Mouse (Mus musculus) kidney, adult 18-20 months (tissue): ENCODE measurements around the gene Cacna1b.

Source experiments
- DNase-seq: peaks from one replicate; pipeline ENCODE4 v3.0.0; 2021

Gene Cacna1b

DNA sequence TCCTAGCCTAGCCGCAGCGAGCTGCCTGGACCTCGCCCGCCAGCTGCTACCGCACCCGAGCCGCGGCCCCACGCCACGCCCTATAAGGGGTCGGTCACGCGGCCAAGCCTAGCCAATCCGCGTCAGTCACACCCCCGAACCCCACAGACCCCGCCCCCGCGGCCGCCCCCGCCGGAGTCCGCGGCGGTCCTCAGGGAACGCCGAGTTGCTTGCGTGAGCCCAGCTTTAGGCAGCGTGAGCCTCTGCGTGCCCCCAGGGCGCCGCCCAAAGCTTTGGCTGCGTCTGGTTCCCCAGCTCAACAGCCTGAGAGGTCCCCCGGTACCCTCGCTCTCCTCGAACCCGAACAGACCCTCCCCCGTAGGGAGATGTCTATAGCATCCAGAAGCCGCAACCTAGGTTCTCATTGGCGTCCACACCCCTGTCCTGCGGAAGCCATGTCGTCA, at the start of gene Cacna1b:
Cacna1b (minus strand) TSS at position 38 of the 443 bp plus-strand sequence.
- DNase-seq: no peak

DNA sequence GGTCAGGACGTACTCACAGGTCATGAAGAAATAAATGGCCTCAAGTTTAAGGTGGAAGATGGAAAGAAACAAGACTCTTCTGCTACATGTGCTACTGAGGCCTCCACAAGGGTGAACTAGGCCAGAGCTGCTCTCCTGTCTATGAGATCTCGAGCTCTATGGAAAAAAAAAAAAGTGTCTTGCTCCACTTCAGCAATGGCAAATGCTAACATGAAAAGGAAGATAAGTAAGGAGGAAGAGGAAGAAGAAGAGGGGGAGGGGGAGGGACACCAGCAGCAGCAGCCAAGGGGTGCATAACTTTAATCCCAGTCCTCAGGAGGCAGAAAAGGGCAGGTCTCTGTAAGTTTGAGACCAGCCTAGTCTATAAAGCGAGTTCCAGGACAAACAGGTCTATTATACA, 46.8 kb upstream of the Cacna1b start:
- DNase-seq: no peak

DNA sequence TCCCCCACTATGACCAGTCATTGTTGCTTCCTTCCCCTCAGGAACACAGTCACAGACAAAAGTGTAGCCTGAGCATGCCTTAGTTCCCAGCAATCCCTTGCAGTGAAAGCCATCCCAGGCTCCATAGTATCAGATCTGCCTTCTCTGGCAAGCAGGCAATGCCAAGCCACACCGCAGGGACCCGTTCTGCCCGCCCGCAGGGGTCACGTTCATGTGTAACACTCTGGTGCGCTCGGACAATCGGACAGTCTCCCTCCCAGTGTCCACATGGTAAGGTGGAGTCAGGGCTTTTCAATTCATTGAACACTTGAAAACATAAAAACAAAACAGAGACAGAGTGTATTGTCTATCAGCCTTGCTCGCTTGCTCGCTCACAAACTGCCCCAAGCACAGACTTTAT, 44.7 kb upstream of the Cacna1b start:
- DNase-seq: no peak

DNA sequence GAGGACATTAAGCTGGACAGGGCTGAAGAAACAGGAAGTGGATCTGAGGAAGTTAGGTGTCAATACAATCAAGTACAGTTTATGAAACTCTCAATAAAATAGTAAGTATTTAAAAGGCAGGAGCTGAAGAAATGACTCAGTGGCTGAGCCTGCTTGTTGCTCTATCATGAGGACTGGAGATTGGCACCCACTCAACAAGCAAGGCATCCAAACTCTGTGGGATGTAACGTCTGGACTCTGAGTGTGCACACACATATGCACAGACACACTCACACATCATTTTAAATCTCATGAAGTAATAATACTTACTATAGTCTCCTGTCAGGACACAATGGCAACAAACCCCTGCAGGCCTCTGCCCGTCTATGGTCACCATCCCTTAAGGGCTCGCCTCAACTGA, 44.1 kb upstream of the Cacna1b start:
- DNase-seq: no peak

DNA sequence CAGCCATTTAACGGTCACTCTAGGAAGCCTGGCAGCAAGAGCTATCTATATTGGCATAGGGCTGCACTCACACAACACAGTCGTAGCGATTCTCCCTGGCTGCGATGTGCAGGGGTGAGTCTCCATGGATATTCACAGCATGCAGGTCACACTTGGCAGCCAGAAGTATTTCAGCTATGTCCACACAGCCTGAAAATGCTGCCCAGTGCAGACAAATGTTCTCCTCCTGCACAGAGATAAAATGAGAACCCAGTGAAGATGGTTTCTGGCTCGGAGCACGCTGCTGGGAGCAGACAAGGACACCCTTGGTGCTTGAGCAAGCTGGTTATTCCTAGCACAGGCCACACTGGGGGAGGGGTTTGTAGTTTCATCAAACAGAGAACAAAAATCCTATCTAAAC, 43.2 kb upstream of the Cacna1b start:
- DNase-seq: no peak

DNA sequence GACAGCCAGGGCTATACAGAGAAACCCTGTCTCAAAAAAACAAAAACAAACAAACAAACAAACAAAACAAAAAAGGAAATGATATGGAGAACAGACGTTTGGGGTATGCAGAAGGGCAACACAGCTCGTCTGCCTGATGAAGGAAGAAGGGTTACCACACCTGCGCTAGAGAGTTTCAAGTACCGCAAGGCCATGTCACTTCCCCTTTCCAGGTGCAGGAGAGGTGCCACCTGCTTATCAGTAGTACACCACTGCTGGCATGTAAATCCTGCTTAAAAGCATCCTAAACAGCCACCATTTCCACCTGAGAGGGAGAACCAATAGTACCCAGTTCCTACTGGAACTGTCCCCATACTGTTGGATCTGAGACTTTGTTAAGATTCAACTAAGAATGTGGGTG, 42.7 kb upstream of the Cacna1b start:
- DNase-seq: no peak

DNA sequence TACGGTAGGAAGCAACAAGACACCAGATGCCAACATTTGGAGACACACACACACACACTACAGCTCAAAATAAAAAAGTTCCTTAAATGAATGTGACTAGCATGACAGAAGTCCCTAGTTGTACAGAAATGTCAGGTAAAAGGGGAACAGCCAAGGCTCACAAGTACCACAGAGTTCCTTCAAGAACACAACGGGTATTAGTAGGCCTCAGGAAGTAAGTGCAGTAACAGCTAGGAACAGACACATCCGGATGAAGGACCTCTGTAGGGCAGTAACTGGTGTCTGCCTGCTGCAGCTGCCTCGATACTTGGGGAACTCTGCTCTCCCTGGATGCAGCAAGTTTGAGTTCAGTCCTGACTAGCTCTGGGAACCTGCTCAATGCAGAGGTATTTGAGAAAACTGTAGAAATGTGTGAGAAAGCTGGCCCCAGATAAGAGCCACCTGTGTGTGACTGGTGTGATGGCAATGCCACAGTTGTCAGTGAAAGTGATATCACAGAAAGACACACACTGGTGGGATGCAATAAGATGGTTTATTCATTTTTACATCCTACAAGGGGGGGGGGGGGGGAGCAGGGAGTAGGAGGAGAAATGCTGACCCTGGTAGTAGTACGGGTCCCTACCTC, 34.0 kb upstream of the Cacna1b start:
- DNase-seq: no peak

DNA sequence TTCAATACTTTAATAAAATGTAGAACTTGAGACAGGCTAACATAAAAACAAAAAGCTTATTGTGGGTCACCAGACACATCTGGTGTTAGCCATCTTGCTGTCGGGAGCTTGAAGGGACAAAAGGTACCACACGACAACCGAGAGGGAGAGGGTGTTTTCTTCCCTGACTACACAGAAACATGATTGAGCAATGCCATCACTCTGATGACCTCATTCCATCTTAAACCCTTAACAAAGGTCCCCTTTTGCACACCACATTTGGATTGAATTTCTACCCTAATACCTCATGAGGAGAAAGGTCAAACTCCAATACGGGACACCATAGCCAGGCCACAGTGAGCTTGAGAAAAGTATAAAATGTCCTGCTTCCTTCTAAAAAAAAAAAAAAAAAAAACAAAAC, 24.3 kb upstream of the Cacna1b start:
- no peak for DNase-seq

DNA sequence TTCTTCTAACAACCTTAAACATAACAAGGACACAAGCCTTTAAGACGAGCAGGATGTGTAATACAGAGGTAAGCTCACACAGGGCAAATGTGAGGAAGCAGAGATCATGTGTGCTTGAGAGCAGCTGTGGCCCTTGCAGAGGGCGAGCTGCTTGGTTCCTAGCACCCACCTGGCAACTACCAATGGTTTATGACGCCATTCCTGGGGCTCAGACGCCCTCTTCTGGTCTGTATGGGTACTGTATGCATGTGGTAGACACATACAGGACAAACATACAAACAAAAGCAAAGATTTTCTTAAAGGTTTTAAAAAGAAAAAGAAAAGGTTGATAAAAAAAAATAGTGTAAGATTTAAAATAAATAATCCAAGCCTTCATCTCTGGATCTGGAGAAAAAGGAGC, 18.3 kb upstream of the Cacna1b start:
- no peak for DNase-seq

DNA sequence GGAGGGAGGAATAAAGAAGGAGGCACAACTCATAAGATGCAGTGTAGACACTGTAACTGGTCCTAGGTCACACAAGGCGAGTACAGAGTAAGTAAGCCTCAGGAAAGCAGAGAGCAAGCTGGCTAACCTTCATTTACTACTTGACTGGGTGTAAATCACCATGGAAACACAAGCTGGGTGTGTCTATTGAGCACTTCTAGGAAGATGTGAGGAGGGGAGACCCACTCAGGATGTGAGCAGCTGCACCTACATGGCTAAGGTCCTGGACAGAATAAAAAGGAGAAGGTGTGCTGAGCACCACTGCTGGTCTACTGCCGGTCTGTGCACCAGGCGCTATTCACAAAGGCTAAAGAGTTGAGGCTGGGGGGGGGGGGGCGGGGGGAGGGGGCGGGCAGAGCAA, 13.9 kb upstream of the Cacna1b start:
- no peak for DNase-seq

DNA sequence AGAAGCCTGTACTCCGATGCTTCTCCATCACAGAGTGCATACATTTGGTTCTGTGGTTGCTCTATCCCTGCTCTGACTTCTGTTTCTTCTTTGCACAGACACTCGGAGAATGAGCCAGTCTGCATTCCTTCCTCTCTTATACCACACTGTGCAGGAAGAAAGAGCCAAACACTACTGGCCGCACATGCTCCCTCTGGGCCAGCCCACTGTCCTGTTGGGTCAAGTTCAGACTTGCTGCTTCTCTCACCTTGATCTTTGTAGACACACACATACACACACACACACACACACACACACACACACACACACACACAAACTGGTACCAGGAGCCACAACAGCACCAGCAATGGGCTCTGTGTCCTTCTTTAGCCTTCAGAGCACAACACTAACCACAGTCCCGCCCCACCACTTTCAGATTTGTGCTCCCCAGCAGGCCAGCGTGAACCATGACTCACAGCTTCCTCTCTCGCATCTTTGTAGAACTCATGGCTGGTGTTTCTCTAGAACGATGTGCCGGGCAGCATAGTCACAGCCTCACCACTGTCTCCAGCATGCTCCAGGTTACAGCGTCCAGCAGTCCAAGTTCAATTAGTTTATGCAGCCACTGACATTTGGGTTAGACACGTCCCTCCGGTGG, 13.1 kb upstream of the Cacna1b start:
- no peak for DNase-seq

DNA sequence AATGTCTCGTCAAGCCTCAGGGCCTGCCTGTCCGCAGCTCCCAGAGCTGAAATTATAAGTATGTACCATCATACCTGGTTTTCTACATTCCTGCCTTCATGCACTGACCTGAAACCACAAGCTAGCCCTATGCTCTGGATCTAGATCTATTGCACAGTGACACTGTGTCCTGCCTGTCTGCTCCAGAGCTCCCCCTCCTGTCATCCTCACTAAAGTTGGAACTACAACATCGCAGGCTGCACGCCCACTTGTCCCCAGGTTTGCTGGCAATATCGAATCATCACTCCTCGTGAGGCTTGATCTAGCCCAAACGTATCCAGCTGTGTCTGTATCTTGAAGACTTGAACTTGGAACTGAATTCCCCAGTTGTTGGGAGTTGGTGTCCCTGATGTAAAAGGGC, 11.9 kb upstream of the Cacna1b start:
- no peak for DNase-seq

DNA sequence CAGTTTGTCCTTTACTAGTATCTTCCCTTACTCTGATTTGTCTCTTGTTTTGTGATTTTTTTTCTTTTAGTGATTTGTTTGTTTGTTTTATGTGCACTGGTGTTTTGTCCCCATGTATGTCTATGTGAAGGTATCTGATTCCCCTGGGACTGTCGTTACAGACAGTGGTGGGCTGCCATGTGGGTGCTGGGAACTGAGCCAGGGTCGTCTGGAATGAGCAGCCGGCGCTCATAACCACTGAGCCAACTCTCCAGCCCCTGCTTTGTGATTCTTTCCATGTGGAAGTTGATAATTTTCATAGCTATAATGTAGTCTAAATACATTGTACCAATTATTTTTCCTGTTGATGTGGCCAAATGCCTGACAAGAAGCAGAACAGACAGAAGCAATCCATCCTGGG, 7.9 kb upstream of the Cacna1b start:
- DNase-seq: no peak

DNA sequence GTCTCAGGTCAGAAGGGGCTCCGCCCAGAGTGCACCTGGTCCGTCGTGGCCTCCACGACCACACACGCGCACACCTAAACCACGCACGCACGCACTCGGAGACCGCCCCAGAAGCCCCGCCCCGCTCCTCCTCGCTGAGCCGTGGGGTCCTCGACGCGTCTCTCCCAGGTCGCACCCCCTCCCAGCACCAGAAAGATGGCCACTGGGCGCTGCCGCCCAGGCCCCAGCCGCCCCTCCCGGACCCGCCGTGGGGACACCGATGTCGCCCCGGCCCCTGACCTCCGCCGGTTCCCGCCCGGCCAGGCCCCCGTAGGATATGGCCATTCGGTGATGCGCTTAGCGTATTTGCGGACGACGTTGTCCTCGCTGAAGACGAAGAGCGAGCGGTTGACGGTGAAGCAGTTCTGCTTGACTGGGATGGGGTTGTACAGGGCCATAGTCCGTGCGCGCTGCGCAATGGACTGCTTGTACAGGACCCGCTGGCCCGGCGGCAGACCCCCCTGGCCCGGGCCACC, 449 bp downstream of the Cacna1b start:
- DNase-seq: no peak

DNA sequence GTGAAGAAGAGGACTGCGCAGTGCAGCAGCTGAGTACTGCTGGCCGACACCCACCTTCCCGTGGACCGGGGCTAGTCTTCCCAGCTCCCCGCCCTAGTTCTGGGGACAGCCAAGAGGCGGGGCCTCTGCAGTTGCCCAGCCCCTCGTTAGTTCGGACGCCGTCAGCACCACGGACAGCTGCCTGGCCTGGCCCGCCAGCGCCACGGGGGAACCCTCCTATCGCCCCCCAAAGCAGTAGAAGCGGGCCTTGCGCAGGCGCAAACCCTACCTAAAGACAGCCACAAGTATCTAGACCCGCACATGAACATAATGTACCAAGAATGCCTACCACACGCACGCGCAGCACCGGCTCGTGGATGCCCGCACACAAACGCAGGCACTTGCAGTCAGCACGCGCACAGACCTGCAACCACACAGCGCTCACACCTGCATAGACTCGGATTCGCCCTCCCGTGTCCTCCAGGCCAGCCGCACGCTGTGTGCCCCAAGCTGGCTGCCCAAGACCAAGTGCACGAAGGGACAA, 968 bp downstream of the Cacna1b start:
- peak; percentile 23 for DNase-seq

DNA sequence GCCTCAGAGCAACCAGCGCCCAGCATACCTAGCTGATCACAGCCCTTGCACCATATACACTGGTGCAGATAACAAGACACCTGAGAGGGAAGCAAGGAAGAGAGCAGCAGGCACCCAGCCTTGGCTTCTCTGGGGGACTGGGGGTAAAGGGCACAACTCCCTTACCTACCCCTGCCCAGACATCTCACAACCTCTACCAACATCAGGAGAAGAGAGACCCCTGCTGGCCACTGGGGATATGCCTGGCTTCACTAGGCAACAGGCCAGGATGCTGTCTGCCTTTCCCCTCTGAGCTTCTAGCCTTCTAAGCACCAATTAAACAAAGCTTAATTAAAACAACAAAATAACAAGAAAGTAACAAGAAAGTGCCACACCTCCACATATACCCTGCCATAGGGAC, 7.7 kb downstream of the Cacna1b start:
- DNase-seq: peak; percentile 46

DNA sequence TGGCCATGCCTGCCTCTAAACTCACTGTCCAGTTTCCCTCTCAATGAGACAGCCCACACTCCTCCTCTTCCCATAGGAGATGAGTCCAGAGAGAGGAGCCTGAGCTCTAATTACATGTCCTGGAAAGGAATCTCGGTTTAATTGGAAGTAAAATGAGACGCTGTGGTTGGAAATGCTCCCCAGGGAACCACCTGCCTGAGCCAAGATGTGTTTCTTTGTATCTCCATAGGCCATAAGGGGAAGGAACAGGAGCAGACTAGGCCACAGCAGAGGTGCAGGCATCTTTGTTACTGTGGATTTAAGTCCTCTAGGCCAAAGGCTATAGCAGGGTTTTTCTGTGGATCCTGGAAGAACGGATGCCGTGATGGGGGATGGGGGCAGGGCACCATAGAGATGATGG, 10.4 kb downstream of the Cacna1b start:
- DNase-seq: no peak

DNA sequence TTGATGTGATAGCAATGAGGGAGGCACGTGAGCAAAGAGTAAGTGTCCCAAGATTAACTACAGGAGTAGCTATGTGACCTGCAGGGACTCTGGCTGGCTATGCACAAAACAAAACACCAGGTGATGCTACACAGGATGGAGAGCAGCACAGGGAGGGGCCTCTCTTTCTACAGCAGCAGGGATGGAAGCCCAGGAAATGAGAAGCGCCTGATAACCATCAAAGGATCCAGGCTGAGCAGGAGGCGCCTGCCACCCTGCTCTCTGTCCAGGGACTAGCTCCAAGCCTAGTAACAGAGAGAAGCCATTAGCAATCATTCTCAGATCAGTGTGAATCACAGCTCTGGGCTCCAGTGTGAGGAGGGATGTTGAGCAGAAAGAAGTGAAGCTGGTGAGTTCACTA, 12.9 kb downstream of the Cacna1b start:
- no peak for DNase-seq

DNA sequence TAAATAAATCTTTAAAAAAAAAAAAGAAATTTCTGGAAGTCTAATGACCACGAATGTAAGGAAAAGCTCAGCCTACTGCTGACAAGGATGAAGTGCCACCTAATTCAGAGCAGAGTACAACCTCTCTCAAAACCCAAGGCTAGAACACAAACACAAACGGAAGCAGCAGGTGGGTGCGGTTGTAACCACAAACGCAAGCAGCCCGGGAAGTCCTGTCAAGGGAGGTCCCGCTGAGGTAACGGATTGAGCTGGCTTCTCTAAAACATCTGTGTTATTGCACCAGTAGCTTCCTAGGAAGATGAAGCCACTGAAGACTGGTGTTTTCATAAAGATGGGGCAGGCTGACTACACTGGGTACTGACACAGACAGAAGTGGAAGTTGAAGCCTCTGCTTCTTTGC, 15.1 kb downstream of the Cacna1b start:
- DNase-seq: no peak

DNA sequence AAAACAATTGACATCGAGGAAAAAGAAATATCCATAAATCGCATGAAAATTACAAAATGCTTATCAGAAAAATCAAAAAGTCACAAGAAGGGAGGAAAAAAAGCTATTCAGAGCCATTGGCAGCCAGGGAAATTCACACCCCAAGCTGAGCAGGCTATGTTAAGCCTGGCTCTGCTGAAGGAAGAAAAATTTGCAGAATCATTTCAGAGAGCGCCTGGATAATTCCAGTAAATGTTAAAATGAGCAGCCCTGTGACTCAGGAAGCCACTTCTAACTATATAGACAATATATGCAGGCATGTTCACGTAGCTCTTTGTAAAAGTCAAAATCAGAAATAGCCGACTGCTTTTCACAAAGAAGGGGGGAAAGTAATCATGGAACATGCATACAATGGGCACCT, 23.3 kb downstream of the Cacna1b start:
- DNase-seq: no peak

DNA sequence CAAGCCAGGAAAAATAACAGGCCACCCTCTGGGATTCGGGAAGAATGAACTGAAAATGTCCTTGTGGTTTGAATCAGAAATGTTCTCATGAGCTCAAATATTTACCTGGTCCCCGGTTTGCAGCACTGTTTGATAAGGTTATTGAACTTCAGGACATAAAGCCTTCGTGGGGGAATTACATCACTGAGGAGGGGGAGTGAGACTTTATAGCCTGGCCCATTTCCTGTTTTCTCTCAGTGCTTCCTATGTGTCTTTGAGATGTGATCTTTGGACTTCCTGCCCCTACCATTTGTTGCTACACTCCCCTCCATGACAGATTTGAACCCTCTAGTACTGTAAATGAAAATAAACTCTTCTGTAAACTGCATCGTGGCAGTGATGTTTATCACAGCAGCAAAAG, 29.8 kb downstream of the Cacna1b start:
- no peak for DNase-seq

DNA sequence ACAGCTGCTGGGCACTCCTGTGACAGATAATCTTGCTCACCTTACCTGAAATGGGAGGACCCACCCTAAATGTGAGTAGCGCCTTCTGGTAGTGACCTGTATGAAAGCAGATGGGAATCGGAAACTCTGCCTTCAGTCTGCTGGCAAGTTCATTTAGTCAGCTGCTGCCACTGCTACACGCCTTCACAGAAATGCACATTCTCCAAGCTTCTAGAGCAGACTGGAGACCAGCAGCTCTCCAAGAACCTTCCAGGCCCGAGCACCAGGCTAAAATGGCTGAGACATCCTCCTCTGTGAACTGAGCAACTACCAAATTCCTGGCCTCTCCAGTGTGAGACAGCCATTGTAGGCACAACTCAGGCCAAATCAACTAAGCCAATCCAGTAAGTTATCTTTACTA, 37.1 kb downstream of the Cacna1b start:
- no peak for DNase-seq

DNA sequence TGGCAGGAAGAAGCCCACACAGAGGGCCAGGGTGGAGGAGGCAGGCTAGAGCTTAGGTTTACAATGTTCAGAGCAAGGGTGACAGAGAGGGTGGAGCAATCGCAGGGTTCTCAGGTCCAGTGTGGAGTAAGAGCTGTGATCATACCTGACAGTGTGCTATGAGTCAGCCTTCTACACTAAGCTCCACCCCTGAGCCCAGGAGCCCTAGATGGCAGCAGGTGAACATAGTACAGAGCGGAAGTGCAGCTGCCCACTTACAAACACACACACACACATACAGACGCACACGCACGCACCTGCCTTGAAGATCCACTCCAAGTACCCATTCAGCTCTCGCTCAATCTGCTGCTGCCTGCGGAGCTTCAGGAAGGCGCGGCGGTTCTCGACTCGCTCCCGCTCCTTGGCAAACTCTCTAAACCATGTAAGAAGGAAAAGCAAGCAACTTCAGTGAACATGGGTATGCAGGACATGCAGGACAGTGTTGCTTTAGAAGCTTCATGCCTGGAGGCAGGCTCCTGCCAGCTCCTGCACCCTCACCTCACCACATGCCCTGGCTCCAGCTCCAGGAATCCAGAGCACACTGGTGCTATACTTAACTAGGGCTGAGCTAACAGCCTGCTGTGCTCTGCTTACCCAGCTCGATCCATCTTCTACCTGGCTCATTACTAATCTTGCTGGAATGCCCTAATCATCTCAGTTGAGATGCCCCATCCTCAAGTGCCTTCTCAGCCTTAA, 43.1 kb downstream of the Cacna1b start:
- no peak for DNase-seq

DNA sequence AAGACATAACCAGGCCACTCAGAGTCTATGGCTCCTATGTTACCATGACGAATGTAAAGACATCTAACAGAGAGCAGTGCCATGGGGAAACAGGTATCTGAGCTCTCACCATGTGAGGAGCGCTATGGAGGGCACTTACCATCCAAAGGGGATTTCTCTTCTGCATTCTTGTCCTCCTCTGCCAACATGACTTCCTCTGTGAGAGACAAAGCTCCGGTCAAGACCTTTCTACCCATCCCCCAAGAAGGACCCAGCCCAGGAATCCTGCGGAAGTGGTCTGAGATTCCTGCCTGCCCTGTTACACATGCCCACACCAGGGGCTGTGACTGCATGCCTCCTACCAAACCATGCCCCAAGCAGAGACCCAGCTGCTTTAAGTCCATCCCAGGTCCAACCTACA, 44.0 kb downstream of the Cacna1b start:
- no peak for DNase-seq
